Mouse (Mus musculus) lung, adult 18-20 months (tissue): ENCODE results near the gene Itgae.
A peak's percentile ranks its signal among the peaks of the same experiment; 100 is the strongest.

Experiments
- DNase-seq, 2 experiments: peaks; one replicate each; pipeline ENCODE4 v3.0.0; 2022; ENCODE audit warnings: mixed read lengths in 2 of 2

The Itgae gene

DNA sequence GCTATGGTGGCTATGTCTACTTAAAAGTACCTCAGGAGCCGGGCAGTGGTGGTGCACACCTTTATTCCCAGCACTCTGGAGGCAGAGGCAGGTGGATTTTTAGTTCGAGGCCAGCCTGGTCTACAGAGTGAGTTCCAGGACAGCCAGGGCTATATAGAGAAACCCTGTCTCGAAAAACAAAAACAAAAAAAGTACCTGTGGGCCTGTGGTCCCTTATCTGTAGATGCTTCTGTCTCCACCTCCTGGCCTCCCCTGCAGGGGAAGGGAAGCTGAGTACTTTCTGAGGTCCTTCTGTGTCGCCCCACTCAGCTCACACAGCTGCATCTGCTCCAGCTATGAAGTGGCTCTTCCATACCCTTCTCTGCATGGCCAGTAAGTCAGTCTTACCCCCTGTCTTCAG is at the start of gene Itgae:
Gene Itgae, plus strand, starts transcription at position 301 of the 400 bp plus-strand sequence.
- DNase-seq, result no peak

DNA sequence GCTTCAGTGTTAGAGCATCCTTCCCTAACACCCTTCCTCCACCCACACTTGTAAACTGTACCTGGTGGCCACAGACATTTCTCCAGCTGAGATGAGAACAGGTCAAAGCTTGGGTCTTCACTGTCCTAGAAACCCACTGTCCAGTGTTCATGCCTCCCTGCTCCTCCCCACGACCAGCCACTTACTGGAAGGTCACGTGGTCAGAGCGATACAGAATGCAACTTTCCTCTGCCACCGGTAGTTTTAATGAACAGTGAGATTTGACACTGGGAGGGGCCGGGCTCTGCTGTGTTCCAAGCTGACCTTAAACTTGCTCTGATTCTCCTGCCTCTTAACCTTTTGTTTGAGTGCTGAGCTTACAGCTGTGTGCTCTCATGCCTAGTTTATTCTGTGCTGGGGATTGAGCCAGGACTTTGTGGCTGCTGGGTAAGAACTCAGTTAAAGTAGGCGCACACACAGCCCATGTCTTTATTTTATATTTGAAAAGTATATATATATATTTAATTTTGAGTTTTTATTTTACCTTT is 46.1 kb upstream of the Itgae start:
- DNase-seq, result no peak

DNA sequence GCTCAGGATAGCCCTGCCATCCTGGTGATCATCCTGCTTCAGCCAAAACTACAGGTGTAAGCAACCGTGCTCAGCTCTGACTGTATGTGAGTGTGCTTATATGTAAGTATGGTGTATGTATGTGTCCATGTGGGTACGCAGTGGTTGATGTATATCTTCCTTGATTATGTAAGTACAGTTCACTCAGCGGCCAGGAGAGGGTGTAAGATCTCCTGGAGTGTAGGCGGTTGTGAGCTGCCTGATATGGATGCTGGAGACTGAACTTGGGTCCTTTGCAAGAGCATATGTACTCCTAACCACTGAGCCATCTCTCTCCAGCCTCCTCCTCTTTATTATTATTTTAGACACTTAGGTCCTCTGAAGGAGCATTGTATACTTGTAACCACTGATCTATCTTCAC is 45.6 kb upstream of the Itgae start:
- DNase-seq, result no peak

DNA sequence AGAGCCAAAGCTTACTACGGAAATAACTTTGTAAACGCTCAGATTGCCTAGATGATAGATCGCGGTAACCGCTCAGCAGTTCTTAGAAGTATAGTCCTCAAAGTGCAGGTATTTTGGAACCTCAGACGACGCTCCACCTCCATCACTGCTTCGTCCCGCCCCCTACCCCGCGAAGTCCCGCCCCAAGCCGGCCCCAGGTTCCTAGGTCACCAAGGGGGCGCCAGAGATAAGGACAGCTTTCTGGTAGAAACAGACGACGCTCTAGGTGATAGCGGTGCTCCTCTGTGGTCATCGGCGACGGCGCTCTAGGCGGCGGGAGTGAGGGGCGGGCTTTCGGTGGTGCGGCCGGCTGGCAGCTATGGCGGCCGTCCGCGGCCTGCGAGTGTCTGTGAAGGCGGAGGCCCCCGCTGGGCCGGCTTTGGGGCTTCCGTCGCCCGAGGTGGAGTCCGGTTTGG is 42.8 kb upstream of the Itgae start, which contains the start of gene Ncbp3:
Gene Ncbp3, plus strand, starts transcription at position 242 of the 455 bp plus-strand sequence.
- DNase-seq, result peak; percentile 95 to 97

DNA sequence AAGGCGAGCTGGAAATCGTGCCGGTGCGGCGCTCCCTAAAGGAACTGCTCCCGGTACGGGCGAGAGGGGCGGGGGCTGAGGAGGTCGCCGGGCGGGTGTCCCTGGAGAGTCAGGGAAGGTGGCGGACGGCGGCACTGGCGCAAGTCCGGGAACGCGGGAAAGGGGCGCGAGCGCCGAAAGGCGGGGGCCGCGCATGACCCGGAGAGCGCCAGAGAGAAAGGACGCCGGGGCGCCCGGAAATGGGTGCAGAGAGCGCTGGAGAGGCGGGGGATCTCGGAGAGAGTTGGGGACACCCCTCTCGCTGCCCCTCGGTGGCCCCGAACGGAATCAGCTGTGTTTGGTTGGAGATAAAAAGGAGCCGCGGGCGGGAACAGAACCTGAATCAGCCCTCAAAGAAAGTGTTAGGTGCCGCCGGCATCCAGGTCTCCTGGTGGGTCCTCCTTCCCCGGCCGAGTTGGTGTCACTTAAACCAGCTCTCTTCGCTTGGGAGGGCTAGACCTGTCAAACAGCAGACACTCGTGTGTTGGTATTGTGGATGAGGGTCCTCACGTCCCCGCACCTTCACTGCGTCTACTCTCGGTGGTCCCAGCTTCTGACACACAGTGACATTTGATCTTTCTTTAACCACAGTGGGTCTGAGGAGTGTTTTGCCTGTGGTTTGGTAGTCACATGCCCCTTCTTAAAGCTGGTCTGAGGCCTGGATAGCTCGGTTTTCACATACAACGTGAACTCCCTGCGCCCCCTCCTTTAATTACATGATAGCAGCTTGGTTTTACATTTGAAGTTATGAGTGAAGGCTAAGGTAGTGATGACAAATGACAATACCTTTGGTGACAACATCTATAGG is 42.1 kb upstream of the Itgae start:
- DNase-seq, result peak in 1 of 2 experiments; percentile 63

DNA sequence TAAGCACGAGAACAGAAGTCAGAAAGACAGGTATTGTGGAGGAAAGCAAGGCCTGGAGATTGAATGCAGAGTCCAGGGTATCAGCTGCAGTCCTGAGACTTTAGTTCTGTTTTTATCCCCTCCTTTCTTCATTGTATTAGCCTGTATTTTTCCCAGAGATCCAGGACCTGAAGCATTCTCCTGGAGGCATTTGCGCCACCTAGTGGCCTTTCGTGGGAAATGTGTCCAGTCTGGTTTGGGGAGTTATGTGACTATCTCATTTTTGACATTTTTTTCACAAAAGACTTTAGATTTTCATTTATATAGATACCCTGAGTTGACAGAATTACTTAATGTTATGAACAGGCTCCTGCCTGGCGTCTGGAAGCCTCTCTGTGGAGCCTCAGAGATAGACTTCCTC is 41.0 kb upstream of the Itgae start:
- peak; percentile 73 to 77 for DNase-seq

DNA sequence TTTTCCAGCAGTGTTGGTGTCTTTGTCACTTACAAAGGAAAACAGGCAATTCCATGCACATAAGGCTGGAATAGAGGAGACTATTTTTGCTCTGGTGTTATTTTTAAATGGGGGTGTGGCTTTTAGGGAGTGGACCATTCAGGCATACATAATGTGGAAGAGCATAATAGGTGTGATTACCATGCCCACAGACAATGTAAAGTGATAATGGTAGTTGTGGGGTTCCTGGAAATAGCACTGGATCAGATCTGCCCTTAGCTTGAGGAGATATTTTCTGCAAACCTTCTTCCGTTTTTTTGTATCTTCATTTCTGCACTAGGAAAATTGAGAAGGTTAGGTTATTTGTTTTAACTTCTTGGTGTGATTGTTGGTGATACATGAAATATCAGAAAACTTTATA is 37.6 kb upstream of the Itgae start:
- DNase-seq, result no peak

DNA sequence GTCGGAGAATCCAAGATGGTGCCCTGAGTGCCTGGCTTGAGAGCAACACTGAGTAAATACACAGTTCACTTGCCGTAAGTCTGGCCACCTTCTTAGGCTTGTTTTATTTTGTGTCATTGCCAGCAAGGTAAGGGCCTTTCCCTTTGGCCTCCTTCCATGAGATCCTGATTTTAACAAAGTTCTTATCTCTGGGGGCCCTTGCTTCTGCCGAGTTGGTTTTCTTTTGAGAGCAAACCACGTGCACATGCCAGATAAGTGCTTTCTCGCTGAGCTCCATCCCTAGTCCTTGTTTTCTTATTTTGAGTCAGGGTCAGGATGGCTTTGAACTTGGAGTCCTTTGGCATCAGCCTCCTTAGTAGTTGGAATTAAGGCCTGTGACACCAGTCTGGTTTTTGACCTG is 32.7 kb upstream of the Itgae start:
- DNase-seq, result no peak

DNA sequence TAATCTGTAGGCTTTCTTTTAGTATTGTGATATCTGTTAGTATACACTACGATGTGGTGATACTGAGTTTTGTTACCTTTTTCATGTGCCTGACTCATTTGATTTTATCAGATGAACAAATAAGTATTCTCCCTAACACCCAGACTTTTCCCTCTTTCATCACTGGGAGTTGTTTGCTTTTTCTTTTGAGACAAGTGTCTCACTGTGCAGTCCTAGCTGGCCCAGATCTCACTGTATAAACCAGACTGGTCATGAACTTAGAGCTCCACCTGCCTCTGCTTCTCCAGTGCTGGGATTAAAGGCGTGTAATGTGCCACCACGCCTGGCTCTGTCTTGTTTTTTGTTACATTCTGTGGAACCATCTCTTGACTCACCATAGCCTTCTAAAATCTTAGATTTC is 30.8 kb upstream of the Itgae start:
- no peak for DNase-seq

DNA sequence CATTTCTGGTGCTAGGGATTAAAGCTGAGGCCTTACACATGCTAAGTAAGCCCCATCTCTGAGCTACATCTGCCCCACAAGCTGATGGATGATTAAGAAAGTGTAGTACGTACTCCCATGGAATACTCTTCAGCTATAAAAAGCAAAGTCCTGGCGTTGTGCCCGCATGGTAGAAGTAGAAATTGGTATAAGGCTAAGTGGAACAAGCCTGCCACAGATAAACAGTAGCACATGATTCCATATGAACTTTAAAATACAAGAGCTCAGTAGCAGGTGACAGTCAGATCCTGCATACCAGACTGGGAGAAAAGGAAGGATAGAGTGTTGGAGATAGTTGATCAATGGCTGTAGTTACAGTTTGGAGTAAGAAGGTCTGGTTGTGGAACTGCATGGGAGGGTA is 29.0 kb upstream of the Itgae start:
- no peak for DNase-seq

DNA sequence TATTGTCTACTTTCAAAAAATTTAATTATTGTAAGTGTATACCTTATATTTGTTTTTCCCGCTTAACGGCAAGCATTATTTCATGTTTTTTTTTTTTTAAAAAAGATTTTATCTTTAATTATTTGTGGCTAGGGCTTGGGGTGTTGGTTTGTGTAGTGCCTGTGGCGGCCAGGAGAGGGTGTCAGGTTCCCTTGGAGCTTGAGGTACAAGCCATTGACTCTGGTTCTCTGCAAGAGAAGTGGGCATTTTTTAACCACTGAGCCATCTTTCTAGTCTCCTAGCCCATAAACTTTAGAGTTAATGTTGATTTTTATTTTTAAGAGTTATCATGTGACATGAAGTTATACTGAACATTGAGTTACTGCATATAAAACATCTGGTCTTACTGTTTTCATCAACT is 18.5 kb upstream of the Itgae start:
- DNase-seq, result no peak

DNA sequence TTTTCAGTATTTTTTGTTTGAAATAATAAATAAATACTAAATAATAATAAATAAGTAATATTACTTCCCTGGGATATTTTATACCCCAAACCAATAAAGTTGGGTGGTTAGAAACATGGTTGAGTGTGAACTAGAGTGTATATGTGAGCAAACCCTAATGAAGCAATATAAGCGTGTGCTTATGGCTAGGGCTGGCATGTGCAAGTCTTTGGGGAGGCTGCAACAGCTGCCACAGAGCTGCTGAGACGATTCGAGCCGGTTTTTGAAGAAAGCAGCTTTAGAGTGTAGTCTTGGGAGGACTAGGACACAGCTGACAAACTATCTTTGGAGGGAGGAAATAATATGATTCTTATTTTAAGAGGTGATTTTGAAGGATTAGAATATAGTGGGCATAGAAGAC is 14.1 kb upstream of the Itgae start:
- DNase-seq, result no peak

DNA sequence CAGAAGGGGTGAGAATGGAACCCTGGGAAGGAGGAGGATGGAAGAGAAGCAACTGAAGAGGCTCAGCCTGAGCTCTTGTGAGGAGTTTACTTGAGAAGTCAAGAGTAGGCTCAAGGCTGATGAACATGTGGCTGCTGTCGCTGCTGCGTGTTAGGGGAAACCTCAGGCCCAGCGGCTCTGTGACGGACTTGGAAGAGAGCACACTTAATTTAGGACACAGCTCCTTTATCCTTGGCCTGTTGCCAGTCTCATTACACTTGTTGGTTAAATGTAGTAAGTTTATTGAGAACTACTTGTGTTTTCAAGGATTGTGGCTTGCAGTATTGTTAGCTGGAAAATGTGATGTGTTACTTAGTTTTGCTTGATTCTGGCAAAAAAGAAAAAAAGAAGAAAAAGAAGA is 13.7 kb upstream of the Itgae start:
- DNase-seq, result no peak

DNA sequence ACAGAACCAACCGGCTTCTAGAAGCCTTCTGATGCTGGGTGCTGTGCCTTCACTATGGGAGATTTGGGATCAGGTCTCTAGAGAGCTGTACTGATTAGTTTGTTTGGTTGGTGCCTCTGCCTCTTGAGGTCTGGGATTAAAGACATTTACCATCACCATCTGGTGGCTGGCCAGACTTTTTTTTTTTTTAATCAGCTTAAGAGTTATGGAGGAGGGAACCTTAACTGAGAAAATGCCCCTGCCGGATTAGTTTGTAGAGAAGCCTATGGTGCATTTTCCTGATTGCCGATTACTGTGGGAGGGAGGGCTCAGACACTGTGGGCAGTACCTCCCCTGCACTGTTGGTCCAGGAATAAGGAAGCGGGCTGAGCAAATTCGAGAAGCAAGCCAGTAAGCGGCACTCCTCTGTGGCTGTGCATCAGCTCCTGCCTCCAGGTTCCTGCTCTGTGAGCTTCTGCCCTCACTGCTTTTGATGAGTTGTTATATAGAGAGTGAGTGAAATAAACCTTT is 13.1 kb upstream of the Itgae start:
- DNase-seq, result no peak

DNA sequence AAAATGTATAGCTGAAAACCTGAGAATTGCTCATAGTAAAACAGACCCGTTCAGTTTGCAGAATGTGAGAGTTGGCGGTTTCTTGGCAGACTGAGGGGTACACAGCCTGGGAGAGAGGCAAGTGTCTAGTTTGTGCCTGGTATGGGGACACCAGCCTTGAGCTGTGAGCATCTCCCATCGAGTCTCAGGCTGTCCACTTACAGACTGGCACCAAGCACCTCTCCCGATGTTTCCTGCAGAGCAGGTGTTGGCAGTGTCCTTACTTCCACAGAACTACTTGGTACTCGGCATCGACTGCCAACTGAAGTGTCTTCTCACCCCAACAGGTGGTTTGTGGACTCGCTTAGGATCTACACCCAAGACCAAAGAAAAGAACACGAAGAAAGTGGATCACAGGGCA is 11.8 kb upstream of the Itgae start:
- DNase-seq, result no peak

DNA sequence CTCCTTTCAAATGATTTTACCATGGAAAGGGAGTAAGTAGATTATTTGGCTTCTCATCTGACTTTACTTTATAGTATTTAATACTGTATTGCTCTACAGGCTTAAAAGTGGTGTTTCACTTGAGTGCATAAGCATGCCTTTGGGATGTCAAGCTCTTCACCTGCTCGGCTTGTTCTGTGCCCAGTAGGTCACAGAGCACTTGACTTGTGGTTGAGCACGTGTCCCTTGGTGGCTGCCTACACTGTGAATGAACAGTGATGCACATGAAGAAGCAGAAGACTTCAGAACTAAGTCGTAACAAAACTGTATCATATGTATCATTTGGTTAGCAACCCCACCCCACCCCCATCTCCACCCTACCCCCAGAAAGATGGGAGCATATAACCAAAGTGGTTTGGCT is 10.1 kb upstream of the Itgae start:
- peak in 1 of 2 experiments; percentile 15 for DNase-seq

DNA sequence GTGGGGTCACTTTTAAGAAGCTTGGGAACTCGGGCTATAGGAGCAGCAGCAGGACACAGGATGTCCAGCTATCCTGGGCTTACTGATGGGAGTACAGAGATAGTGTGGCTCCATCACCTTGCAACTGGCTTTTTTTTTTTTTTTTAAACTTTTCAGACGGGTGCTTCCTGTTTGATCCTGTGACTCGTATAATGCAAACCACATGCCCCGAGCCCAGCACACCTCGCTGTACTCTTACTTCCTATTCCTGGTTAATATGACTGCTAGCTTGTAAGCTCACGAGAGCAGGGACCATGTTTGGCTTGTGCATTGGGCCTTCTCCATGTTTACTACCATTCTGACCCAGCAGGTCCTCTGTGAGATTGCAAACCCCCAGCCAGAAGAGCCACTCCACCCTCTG is 6.1 kb upstream of the Itgae start:
- DNase-seq, result no peak

DNA sequence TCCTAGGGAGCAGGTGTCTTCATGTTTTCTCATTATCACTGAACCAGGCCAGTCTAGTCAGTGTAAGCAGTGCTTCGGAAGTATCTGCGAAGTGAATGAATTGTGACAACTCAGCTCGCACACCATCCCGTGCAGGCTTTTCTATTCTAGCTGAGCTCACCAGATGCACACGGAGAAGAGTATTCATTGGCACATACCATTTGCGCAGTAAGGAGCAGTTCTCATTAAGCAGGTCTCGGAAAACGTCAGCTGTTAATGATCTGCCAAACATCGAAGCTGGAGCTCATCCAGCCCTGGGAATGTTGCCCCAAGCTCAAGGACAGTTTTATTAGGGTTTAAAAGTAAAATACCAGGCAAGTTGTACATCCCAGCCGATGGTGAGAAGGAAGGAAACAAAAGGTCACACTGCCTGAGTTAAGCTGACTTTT is 5.6 kb upstream of the Itgae start:
- no peak for DNase-seq

DNA sequence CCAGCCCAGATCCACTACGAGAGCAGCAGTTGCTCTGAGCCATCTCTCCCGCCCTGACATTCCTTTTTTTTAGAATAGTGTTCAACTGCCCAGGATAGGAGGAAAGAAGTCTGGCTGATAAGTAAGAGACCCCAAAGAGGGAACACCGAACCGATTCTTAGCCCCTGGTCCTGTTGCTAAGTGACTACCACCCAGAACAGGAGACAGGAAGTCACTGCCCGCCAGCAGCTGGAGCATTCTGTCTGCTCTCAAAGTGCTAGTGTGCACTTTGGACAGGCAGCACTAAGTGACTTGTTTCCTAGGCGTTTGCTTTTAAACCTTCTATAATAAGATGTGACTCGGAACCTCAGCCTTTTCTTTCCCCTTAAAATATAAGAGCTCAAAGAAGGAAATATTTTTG is 5.0 kb upstream of the Itgae start:
- DNase-seq, result no peak

DNA sequence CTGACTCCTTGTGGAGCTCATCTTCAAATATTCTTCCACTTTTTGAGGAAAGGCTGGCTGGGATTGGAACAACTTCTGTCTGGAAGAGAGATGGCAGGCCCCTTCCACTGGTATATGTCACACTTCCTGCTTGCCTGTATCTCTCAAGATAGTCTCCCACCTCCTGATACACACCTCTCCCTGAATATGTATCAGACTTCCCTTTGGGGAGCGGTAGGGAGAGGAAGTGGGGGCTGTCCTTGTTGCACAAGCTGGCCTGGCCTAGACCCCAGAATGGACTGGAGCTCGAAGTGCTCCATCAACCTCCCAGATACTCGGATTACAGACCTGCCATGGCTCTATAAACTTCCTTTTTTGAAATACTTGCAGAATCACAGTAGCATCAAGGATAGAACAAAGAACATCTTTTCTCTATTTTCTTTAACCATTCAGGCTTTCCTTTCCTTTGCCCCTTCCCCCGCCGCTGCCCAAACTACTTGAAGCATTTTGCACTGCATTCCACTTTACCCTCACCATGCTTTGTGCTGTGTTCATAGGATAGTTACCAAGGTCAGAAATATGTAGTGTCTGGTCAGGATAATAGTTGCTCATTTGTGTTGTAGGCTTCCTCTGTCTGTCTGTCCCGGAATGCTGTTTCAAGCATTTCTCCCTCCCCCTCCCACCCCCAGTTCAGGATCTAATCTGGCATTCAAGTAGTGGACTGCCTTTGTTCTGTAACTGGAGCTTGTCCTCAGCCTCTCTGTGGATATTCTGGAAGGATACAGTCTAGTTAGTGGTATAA is 2.5 kb upstream of the Itgae start:
- no peak for DNase-seq

DNA sequence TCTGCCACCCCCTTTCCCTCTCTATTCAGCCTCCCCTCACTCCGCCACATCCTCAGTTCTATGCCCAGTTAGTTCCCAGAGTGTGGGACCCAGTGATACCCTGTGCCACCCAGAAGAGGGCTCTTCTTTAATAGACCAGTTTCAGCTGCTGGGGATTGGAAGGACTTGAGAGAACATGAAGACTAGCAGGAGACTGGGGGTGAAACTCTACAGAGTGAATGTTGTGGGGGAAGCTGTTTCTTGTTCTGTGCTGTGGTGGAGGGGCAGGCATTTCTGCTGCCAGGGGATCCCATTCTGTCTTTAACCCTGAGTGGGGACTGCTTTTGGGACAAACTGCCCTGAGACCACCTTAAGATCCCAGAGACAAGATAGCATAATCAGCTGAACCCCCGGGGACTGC is 443 bp downstream of the Itgae start:
- no peak for DNase-seq

DNA sequence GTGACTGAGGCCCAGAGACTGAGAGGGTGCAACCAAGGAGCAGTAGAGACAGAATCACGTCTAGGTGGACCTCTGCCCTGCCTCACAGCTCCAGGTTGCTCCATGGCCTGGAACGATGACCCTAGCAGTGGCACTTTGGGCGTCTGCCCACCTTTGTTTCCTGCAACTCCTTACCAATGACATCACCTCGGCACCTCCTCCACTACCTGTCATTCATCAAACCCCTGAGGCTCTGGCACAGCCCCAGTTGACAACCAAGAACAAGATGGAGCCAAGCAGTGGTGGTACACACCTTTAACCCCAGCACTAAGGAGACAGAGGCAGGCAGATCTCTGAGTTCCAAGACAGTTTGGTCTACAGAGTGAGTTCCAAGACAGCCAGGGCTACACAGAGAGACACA is 1.7 kb downstream of the Itgae start:
- DNase-seq, result no peak

DNA sequence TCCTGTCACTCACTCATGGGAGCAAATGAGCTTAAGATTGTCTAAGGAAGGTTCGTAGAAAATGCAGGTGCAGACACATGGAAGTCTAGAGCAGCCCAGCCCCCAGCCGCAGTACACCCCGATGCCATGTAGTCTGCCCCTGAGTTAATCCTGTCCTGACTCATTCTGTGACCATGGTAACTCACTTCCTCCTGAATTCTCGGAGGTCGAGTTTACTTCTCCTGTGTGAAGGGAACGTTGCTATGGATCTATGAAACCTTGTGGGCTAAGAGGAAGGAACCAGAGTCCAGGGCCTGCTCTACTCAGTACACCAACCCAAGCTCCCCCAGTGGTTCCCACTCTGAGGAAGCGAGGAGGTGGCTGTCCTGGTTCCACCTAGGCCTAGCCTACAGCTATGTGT is 2.5 kb downstream of the Itgae start:
- peak in 1 of 2 experiments; percentile 35 for DNase-seq
